Mouse (Mus musculus) central nervous system, embryonic 11.5 days (tissue): ENCODE measurements around the gene Olfr937. TPM values are rescaled to one million over a fixed set of nuclear protein-coding genes. Genes with fewer than 3 reads are reported as not detected.

ENCODE experiments used
- polyA plus RNA-seq: library from polyadenylated mRNA; depleted of rRNA; stranded (reverse); fragments of >200 nt; gene quantifications from 2 replicates; pipeline ENCODE4 v1.2.3, GENCODE M21; 2012; rRNA removed

Gene Olfr937
- not detected in 2 replicates for polyA plus RNA-seq

DNA sequence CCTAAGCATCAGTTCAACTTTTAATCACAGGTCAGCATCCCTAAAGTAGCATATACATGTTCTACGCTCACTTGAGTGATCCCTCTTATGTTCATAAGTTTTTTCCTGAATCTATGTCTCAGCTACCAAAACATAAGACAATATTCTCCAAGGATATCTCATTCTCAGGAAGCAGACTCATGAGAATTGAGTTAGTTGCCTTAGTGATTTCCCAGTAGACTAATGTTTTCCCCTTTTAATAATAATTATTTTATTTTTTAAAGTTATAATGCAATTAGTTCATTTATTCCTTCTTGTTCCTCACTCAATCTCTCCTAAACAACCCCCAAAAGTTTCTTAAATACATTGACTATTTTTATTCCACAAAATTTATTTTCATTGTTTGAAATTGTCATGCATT is at the start of gene Olfr937:
Gene Olfr937, minus strand, starts transcription at position 101 of the 400 bp plus-strand sequence.

GRCm38 (mm10) chr9:39078787-39079186 is 14.0 kb upstream of the Olfr937 start, which contains the start of gene Olfr938:
Olfr938 (minus strand) TSS chr9:39078887.

GRCm38 (mm10) chr9:39023277-39023676 is 41.5 kb downstream of the Olfr937 start, which contains the start of gene Olfr146:
Olfr146 (minus strand) TSS chr9:39023377.

Other genes starting within 250 kb of the Olfr937 start
- not detected in 2 replicates for gene Olfr923, start 238.4 kb downstream of the Olfr937 start, polyA plus RNA-seq
- gene Olfr924, start 220.5 kb downstream of the Olfr937 start, polyA plus RNA-seq = not detected in 2 replicates
- not detected in 2 replicates for gene Olfr26, start 209.9 kb downstream of the Olfr937 start, polyA plus RNA-seq
- not detected in 2 replicates for gene Olfr926, start 187.8 kb downstream of the Olfr937 start, polyA plus RNA-seq
- not detected in 2 replicates for gene Olfr930, start 135.1 kb downstream of the Olfr937 start, polyA plus RNA-seq
- not detected in 2 replicates for gene Olfr933, start 92.6 kb downstream of the Olfr937 start, polyA plus RNA-seq
- gene Olfr934, start 76.6 kb downstream of the Olfr937 start, polyA plus RNA-seq = not detected in 2 replicates
- gene Olfr935, start 65.3 kb downstream of the Olfr937 start, polyA plus RNA-seq = not detected in 2 replicates
- gene Olfr146, start 41.6 kb downstream of the Olfr937 start, polyA plus RNA-seq = not detected in 2 replicates
- not detected in 2 replicates for gene Olfr938, start 13.9 kb upstream of the Olfr937 start, polyA plus RNA-seq
- gene Olfr27, start 63.2 kb upstream of the Olfr937 start, polyA plus RNA-seq = not detected in 2 replicates
- gene Olfr943, start 101.4 kb upstream of the Olfr937 start, polyA plus RNA-seq = not detected in 2 replicates
- not detected in 2 replicates for gene Olfr944, start 137.0 kb upstream of the Olfr937 start, polyA plus RNA-seq
- not detected in 2 replicates for gene Olfr1537, start 185.0 kb upstream of the Olfr937 start, polyA plus RNA-seq
- not detected in 2 replicates for gene Olfr945, start 211.9 kb upstream of the Olfr937 start, polyA plus RNA-seq